8 mouse cellular contexts compared by ENCODE assay signal in genomic region chr2:174439450-174439838, GRCm38 (mm10). TPM values are rescaled to one million over a fixed set of nuclear protein-coding genes. Genes with fewer than 3 reads are reported as not detected.
DNase-seq lines count a peak whose midpoint lies in the region; ATAC-seq and TF ChIP-seq lines count a peak whose summit lies in the region.

No protein-coding gene starts in this region.

- no peak for TF ChIP-seq CTCF in lung, adult 2 months (IDR thresholded peaks at IDR 0.05; ENCODE audit: insufficient read depth, low read length)
- no peak for TF ChIP-seq CTCF in cerebellum, adult 2 months (IDR thresholded peaks at IDR 0.05; ENCODE audit: borderline replicate concordance, insufficient read depth, low read depth, low read length)

- no peak for DNase-seq in lung, adult 2 months
- DNase-seq in cerebellum, adult 9-10 months, result no peak
- DNase-seq in frontal cortex, postnatal 36 days (ENCODE audit: low spot score in 2 of 2), result no peak
- no peak for DNase-seq in cerebellum, adult 2 months

- no peaks in the 10 kb centered on the region for H3K9me3 ChIP-seq in lung, embryonic 15.5 days
- H3K9me3 ChIP-seq in heart, embryonic 13.5 days, result no peaks in the 10 kb centered on the region
- no peaks in the 10 kb centered on the region for H3K9me3 ChIP-seq in liver, embryonic 16.5 days (replicated peaks; ENCODE audit: control insufficient read depth, low read length)
- no peaks in the 10 kb centered on the region for H3K9me3 ChIP-seq in stomach, embryonic 15.5 days

- no peaks in the 10 kb centered on the region for H3K27me3 ChIP-seq in lung, embryonic 15.5 days
- no peaks in the 10 kb centered on the region for H3K27me3 ChIP-seq in heart, embryonic 13.5 days (replicated peaks)
- H3K27me3 ChIP-seq in liver, embryonic 16.5 days (ENCODE audit: control insufficient read depth, insufficient read depth, low read depth, low read length), result no peaks in the 10 kb centered on the region
- no peaks in the 10 kb centered on the region for H3K27me3 ChIP-seq in stomach, embryonic 15.5 days (replicated peaks)
- no peaks in the 10 kb centered on the region for H3K27me3 ChIP-seq in cerebellum, adult 2 months (ENCODE audit: control insufficient read depth, insufficient read depth, low read length)

- TF ChIP-seq POLR2A in lung, adult 2 months (IDR thresholded peaks at IDR 0.05; ENCODE audit: borderline replicate concordance, extremely low read depth, low read depth, low read length), result no peak
- TF ChIP-seq POLR2A in cerebellum, adult 2 months (IDR thresholded peaks at IDR 0.05; ENCODE audit: borderline replicate concordance, insufficient read depth, low read length), result no peak

- peaks cover 34% of the 10 kb centered on the region for H3K4me1 ChIP-seq in lung, embryonic 15.5 days
- H3K4me1 ChIP-seq in lung, adult 2 months (ENCODE audit: control insufficient read depth, insufficient read depth, low read length), result peaks cover 7% of the 10 kb centered on the region
- H3K4me1 ChIP-seq in heart, embryonic 13.5 days, result peaks cover 39% of the 10 kb centered on the region
- peaks cover 33% of the 10 kb centered on the region for H3K4me1 ChIP-seq in liver, embryonic 16.5 days (ENCODE audit: control insufficient read depth, low read depth, low read length)
- peaks cover 20% of the 10 kb centered on the region for H3K4me1 ChIP-seq in stomach, embryonic 15.5 days
- H3K4me1 ChIP-seq in cerebellum, adult 2 months (ENCODE audit: control insufficient read depth, insufficient read depth, low read length), result no peaks in the 10 kb centered on the region; the same call in 1 of the 2 replicates

- 0 out of 2 replicates have a peak, but pooled peaks cover 3% of the 10 kb centered on the region for H3K36me3 ChIP-seq in lung, embryonic 15.5 days
- H3K36me3 ChIP-seq in heart, embryonic 13.5 days, result peaks cover 14% of the 10 kb centered on the region
- H3K36me3 ChIP-seq in liver, embryonic 16.5 days (ENCODE audit: control insufficient read depth, insufficient read depth), result no peaks in the 10 kb centered on the region
- no peaks in the 10 kb centered on the region; the same call in 1 of the 2 replicates for H3K36me3 ChIP-seq in stomach, embryonic 15.5 days

- peak overlapping the region; percentile 64 for H3K4me3 ChIP-seq in lung, embryonic 15.5 days
- no peak overlapping the region for H3K4me3 ChIP-seq in lung, adult 2 months (replicated peaks; ENCODE audit: extremely low read depth, low read depth, low read length)
- peak overlapping the region; percentile 75; the same call in 1 of the 2 replicates for H3K4me3 ChIP-seq in heart, embryonic 13.5 days
- no peak overlapping the region; the same call in 1 of the 2 replicates for H3K4me3 ChIP-seq in liver, embryonic 16.5 days (ENCODE audit: low read depth, low read length)
- H3K4me3 ChIP-seq in stomach, embryonic 15.5 days (replicated peaks), result no peak overlapping the region
- no peak overlapping the region for H3K4me3 ChIP-seq in cerebellum, adult 2 months (replicated peaks; ENCODE audit: insufficient read depth, low read depth, low read length)

- ATAC-seq in lung, embryonic 15.5 days (ENCODE audit: borderline replicate concordance, extremely low read depth, low FRiP score, low TSS enrichment), result no peak
- no peak for ATAC-seq in heart, embryonic 13.5 days (ENCODE audit: extremely low read depth, insufficient number of reproducible peaks, low FRiP score, low TSS enrichment)
- ATAC-seq in liver, embryonic 16.5 days (ENCODE audit: low read depth), result no peak
- ATAC-seq in stomach, embryonic 15.5 days (ENCODE audit: insufficient read depth, low FRiP score, low read depth), result no peak

- 0 out of 2 replicates have a peak overlapping the region, but pooled peaks have one; percentile 6 for H3K27ac ChIP-seq in lung, embryonic 15.5 days
- no peak overlapping the region for H3K27ac ChIP-seq in heart, embryonic 13.5 days (replicated peaks)
- H3K27ac ChIP-seq in liver, embryonic 16.5 days (ENCODE audit: low read length), result peak overlapping the region; percentile 37
- no peak overlapping the region for H3K27ac ChIP-seq in stomach, embryonic 15.5 days
- H3K27ac ChIP-seq in cerebellum, adult 2 months (ENCODE audit: insufficient read depth, low read length), result no peak overlapping the region

- WGBS in lung, embryonic 15.5 days, result 61% methylated on average over 5 of the region's 5 CpGs
- WGBS in lung, adult 2 months, result 67% methylated on average over 5 of the region's 5 CpGs
- WGBS in heart, embryonic 13.5 days, result 29% methylated on average over 5 of the region's 5 CpGs
- 22% methylated on average over 5 of the region's 5 CpGs for WGBS in liver, embryonic 16.5 days (ENCODE audit: insufficient replicate concordance)
- WGBS in stomach, embryonic 15.5 days, result 57% methylated on average over 5 of the region's 5 CpGs
- WGBS in cerebellum, adult 2 months, result 38% methylated on average over 5 of the region's 5 CpGs

- H3K9ac ChIP-seq in lung, embryonic 15.5 days, result no peak overlapping the region
- peak overlapping the region; percentile 82 for H3K9ac ChIP-seq in heart, embryonic 13.5 days
- H3K9ac ChIP-seq in liver, embryonic 16.5 days (ENCODE audit: low read depth, low read length), result no peak overlapping the region
- H3K9ac ChIP-seq in stomach, embryonic 15.5 days, result no peak overlapping the region

- peak overlapping the region; percentile 80 for H3K4me2 ChIP-seq in lung, embryonic 15.5 days
- peak overlapping the region; percentile 88 for H3K4me2 ChIP-seq in heart, embryonic 13.5 days
- peak overlapping the region; percentile 92 for H3K4me2 ChIP-seq in liver, embryonic 16.5 days (ENCODE audit: low read depth, low read length)
- H3K4me2 ChIP-seq in stomach, embryonic 15.5 days, result peak overlapping the region; percentile 83

RNA-seq across cellular contexts. Expression of gene Ctsz, which starts 0.6 kb away (rescaled TPM):
- polyA plus RNA-seq in lung, embryonic 15.5 days (2015; fragmentation: Nextera tagmentation; extraction: Ambion mirVana), result 212 and 217 TPM in 2 replicates
- polyA plus RNA-seq in lung, adult 2 months (2012; rRNA removed), result 229 and 251 TPM in 2 replicates
- polyA plus RNA-seq in heart, embryonic 13.5 days (2015; fragmentation: Nextera tagmentation; extraction: Ambion mirVana), result 118 and 126 TPM in 2 replicates
- 125 and 128 TPM in 2 replicates for polyA plus RNA-seq in liver, embryonic 16.5 days (2015; fragmentation: Nextera tagmentation; extraction: Ambion mirVana)
- 181 and 199 TPM in 2 replicates for polyA plus RNA-seq in stomach, embryonic 15.5 days (2015; fragmentation: Nextera tagmentation; extraction: Ambion mirVana)
- polyA plus RNA-seq in cerebellum, adult 2 months (2012; rRNA removed), result 64.2 and 70.7 TPM in 2 replicates

RNA-seq across cellular contexts. Expression of gene Tubb1, which starts 11.1 kb away (rescaled TPM):
- 6.6 and 7.9 TPM in 2 replicates for polyA plus RNA-seq in lung, embryonic 15.5 days (2015; fragmentation: Nextera tagmentation; extraction: Ambion mirVana)
- polyA plus RNA-seq in lung, adult 2 months (2012; rRNA removed), result 17.4 and 38.3 TPM in 2 replicates
- 5.2 and 5.4 TPM in 2 replicates for polyA plus RNA-seq in heart, embryonic 13.5 days (2015; fragmentation: Nextera tagmentation; extraction: Ambion mirVana)
- polyA plus RNA-seq in liver, embryonic 16.5 days (2015; fragmentation: Nextera tagmentation; extraction: Ambion mirVana), result 22.0 and 23.5 TPM in 2 replicates
- 1.8 and 2.3 TPM in 2 replicates for polyA plus RNA-seq in stomach, embryonic 15.5 days (2015; fragmentation: Nextera tagmentation; extraction: Ambion mirVana)
- 0.07 and 0.14 TPM in 2 replicates for polyA plus RNA-seq in cerebellum, adult 2 months (2012; rRNA removed)

RNA-seq across cellular contexts. Expression of gene Nelfcd, which starts 23.8 kb away (rescaled TPM):
- 128 and 138 TPM in 2 replicates for polyA plus RNA-seq in lung, embryonic 15.5 days (2015; fragmentation: Nextera tagmentation; extraction: Ambion mirVana)
- polyA plus RNA-seq in lung, adult 2 months (2012; rRNA removed), result 37.7 and 44.9 TPM in 2 replicates
- polyA plus RNA-seq in heart, embryonic 13.5 days (2015; fragmentation: Nextera tagmentation; extraction: Ambion mirVana), result 78.4 and 82.0 TPM in 2 replicates
- polyA plus RNA-seq in liver, embryonic 16.5 days (2015; fragmentation: Nextera tagmentation; extraction: Ambion mirVana), result 68.7 and 69.4 TPM in 2 replicates
- polyA plus RNA-seq in stomach, embryonic 15.5 days (2015; fragmentation: Nextera tagmentation; extraction: Ambion mirVana), result 91.7 and 92.4 TPM in 2 replicates
- 74.0 and 77.4 TPM in 2 replicates for polyA plus RNA-seq in cerebellum, adult 2 months (2012; rRNA removed)

RNA-seq across cellular contexts. Expression of gene Atp5e, which starts 24.5 kb away (rescaled TPM):
- 761 and 785 TPM in 2 replicates for polyA plus RNA-seq in lung, embryonic 15.5 days (2015; fragmentation: Nextera tagmentation; extraction: Ambion mirVana)
- polyA plus RNA-seq in lung, adult 2 months (2012; rRNA removed), result 238 and 290 TPM in 2 replicates
- polyA plus RNA-seq in heart, embryonic 13.5 days (2015; fragmentation: Nextera tagmentation; extraction: Ambion mirVana), result 1,102 and 1,120 TPM in 2 replicates
- 366 and 385 TPM in 2 replicates for polyA plus RNA-seq in liver, embryonic 16.5 days (2015; fragmentation: Nextera tagmentation; extraction: Ambion mirVana)
- 673 and 703 TPM in 2 replicates for polyA plus RNA-seq in stomach, embryonic 15.5 days (2015; fragmentation: Nextera tagmentation; extraction: Ambion mirVana)
- polyA plus RNA-seq in cerebellum, adult 2 months (2012; rRNA removed), result 679 and 697 TPM in 2 replicates

RNA-seq across cellular contexts. Expression of gene Prelid3b, which starts 33.4 kb away (rescaled TPM):
- polyA plus RNA-seq in lung, embryonic 15.5 days (2015; fragmentation: Nextera tagmentation; extraction: Ambion mirVana), result 116 TPM in 2 replicates
- polyA plus RNA-seq in lung, adult 2 months (2012; rRNA removed), result 21.8 and 29.7 TPM in 2 replicates
- 125 and 140 TPM in 2 replicates for polyA plus RNA-seq in heart, embryonic 13.5 days (2015; fragmentation: Nextera tagmentation; extraction: Ambion mirVana)
- polyA plus RNA-seq in liver, embryonic 16.5 days (2015; fragmentation: Nextera tagmentation; extraction: Ambion mirVana), result 64.2 and 74.4 TPM in 2 replicates
- 113 and 114 TPM in 2 replicates for polyA plus RNA-seq in stomach, embryonic 15.5 days (2015; fragmentation: Nextera tagmentation; extraction: Ambion mirVana)
- polyA plus RNA-seq in cerebellum, adult 2 months (2012; rRNA removed), result 86.2 and 87.5 TPM in 2 replicates

Comparison
In these comparisons a context has a peak if more than half of its experiments do, and no peak if none do; other contexts are left out.
1. H3K4me3 ChIP-seq: peak in lung, embryonic 15.5 days (single experiment) and heart, embryonic 13.5 days (single experiment); none in lung, adult 2 months (single experiment), liver, embryonic 16.5 days (single experiment), stomach, embryonic 15.5 days (single experiment) and cerebellum, adult 2 months (single experiment).
2. H3K27ac ChIP-seq: peak in lung, embryonic 15.5 days (single experiment) and liver, embryonic 16.5 days (single experiment); none in heart, embryonic 13.5 days (single experiment), stomach, embryonic 15.5 days (single experiment) and cerebellum, adult 2 months (single experiment).
3. Peak in every context shown above with its lines, with median percentiles within 50 percentile points of each other: H3K4me2 ChIP-seq.